Mouse (Mus musculus): ENCODE results near the gene Trmt1.

Gene Trmt1

DNA sequence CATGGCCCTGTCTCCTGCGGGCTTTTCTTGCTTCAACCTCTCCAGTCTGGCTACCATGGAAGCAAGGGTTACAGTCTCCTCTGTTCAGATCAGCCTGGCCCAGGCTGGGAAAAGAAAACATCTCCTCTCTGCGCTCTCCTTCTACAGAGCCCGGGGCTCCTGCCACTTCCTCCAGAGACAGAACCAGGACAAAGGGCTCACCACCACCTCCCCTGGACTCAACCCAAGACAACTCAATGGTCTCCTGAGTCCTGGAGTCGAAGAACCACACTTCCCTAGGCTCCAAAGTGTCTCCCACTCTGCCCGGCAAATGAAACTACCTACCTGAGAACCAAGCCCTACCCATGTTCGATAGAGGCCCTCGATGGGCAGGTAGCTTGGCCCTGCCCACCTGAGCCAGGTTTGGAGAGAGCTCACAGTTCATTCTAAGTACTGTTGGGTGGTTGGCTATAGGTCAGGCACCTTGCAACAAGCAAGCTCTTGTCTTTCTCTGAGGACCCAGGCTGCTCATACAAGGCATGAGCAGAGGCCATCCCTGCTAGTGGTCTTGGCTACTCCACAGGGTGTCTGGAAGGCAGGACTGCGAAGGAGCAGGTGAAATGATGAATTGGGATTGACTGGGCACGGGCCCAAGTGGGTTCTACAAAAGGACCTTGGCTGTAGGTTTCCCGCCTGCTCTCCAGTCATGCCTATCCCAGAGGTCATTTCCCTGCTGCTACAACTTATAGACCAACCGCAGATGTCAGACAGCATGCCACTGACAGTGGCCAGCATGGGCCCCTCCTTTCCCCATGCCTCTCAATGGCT lies 45.5 kb downstream of the Trmt1 start:
- no peak for DNase-seq (ENCODE audit: low spot score in 2 of 2)

GRCm38 (mm10) chr8:84732545-84732944 lies 46.4 kb downstream of the Trmt1 start:
- peak in 1 of 2 experiments; percentile 62 for DNase-seq (ENCODE audit: low spot score in 2 of 2)

DNA sequence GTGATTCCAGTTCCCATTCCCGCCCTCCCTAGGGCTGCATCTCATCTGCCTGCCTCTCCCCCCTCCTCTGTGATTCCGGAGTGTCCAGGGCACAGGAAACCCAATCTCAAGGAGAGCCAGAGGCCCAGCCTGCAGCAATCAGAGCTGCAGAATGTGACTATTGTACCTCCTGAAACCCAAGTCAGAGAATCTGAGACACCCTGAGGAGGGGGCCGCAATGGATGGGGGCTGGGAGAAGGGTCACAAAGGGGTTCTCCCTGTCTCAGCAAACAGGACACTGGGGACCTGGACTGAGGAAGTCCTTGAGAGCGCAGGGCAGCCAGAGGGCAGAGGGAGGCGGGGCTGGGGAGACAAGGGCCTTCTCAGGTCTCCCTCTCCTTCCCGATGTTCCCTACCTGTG lies 46.9 kb downstream of the Trmt1 start:
- no peak for DNase-seq (ENCODE audit: low spot score in 2 of 2)

DNA sequence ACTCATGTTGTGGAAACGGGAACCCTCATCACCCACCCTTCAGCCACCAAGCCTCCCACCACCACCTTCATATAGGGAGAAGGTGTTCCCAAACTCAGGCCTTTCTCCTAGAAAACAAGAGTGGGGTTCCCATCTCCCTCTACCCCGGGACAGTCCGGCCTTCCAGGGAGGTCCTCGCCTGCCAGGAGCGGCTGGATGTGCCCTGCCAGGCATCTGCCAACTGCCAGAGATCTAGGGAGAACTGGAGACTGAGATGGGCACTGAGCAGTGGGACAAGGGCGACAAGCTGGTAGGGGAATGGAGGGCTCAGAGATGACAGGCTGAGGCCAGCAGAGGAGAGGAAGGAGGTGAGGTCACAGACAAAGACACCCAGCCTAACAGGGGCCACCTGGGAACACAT lies 47.9 kb downstream of the Trmt1 start:
- DNase-seq (ENCODE audit: low spot score in 2 of 2), result no peak

- no peak for DNase-seq (ENCODE audit: low spot score in 2 of 2)
Observed at GRCm38 (mm10) chr8:84734680-84735079, 48.6 kb downstream of the Trmt1 start.

- DNase-seq (ENCODE audit: low spot score in 2 of 2), result no peak
Observed at GRCm38 (mm10) chr8:84735597-84735996, 49.5 kb downstream of the Trmt1 start.

DNA sequence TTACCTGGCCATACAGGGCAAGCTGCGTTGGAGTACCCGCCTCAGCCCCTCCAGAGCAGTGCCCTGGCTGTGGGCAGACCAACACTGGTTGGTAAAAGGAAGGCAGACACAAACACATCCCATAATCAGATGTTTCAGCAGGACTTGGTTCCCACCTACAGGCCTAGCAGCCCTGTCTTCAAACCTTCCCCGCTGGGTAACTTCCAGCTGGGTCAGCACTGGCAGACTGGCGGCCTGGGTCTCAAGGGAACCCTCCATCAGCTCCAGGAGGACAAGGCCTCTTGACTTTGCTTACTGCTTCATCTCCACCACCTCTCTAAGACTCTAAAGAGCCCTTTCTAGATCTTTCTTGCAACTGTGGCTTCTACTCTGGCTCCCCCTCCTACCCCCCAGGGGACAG lies 50.4 kb downstream of the Trmt1 start:
- DNase-seq (ENCODE audit: low spot score in 2 of 2), result no peak

DNA sequence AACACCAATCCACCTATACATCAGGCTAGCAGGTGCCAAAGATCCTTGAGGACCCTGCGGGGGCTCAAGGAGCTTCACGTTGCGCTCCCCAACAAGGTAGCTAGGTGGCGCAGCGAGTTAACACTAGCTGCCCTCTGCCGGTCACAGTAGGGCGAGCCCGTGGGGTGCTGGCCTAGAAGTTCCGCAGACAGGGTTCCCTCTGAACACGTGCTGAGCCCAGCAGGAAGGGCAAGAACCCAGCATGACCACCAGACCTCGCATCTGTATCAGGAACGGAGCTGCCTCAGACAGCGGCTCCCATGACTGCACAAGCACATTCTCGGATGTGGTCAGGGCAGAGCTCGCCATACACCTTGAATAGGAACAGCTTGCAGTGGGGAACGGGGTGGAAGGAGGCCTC lies 51.5 kb downstream of the Trmt1 start:
- peak in 1 of 2 experiments; percentile 77 for DNase-seq (ENCODE audit: low spot score in 2 of 2)

GRCm38 (mm10) chr8:84738266-84738665 lies 52.2 kb downstream of the Trmt1 start:
- DNase-seq (ENCODE audit: low spot score in 2 of 2), result no peak

GRCm38 (mm10) chr8:84738715-84739400 lies 52.8 kb downstream of the Trmt1 start:
- DNase-seq (ENCODE audit: low spot score in 2 of 2), result no peak

DNA sequence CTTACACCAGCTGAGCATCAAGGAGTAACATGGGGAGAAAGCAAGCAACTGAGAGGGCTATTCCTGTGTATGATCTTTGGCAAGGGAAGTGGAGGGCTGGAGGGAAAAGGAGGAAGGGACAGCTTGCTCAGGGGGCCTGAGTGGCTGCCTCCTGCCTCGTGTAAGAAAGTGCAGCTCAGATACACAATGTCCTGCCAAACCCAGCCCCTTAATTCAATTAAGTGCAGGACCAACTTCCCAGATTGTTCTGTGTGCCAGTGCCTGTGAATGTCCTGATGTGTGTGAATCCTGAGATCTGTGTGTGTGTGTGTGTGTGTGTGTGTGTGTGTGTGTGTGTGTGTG lies 53.3 kb downstream of the Trmt1 start:
- no peak for DNase-seq (ENCODE audit: low spot score in 2 of 2)

- DNase-seq (ENCODE audit: low spot score in 2 of 2), result no peak
Observed at GRCm38 (mm10) chr8:84740895-84741843, 55.1 kb downstream of the Trmt1 start.

DNA sequence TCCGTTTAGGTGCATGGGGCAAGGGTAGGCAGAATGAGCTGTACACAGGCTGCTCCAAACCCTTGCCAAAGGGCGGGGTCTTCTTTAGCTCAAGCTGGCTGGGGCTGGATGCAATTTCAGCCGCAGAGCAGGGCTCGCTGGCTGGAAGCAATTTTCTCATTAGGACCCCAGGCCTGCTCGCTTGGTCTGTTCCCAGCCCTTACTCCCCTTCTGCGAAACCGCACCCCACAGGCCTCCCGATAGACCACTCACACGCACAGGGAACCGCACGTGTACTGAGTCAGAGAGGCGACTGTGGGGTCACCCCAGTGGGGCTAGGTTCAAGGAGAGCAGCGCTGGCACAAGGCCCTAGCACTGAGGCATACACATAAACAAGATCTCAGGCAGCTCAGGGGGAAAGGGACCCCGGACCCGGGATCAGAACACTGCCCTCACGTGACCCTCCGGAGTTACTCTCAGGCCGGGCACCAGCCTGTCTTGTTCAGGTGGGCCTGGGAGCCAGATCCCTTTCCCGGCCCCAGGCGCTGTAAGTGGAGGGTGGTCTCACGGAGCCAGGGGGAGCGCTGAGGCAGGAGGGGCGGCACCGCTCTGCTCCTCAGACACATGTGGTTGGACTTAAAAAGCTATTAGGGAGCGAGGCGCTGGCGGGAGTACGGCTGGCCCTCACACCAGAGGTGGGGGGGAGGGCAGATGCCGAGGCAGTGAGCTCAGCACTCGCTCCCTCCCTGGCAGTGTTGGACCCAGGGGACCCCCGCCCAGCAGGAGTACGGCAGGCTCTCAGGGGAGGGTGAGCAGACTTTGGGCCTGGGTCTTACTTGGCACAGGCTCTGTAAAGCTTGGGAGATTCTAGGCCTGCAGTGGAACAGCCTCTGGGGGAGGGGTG lies 56.3 kb downstream of the Trmt1 start:
- no peak for DNase-seq (ENCODE audit: low spot score in 2 of 2)

GRCm38 (mm10) chr8:84743054-84743415 lies 56.9 kb downstream of the Trmt1 start:
- DNase-seq (ENCODE audit: low spot score in 2 of 2), result no peak

DNA sequence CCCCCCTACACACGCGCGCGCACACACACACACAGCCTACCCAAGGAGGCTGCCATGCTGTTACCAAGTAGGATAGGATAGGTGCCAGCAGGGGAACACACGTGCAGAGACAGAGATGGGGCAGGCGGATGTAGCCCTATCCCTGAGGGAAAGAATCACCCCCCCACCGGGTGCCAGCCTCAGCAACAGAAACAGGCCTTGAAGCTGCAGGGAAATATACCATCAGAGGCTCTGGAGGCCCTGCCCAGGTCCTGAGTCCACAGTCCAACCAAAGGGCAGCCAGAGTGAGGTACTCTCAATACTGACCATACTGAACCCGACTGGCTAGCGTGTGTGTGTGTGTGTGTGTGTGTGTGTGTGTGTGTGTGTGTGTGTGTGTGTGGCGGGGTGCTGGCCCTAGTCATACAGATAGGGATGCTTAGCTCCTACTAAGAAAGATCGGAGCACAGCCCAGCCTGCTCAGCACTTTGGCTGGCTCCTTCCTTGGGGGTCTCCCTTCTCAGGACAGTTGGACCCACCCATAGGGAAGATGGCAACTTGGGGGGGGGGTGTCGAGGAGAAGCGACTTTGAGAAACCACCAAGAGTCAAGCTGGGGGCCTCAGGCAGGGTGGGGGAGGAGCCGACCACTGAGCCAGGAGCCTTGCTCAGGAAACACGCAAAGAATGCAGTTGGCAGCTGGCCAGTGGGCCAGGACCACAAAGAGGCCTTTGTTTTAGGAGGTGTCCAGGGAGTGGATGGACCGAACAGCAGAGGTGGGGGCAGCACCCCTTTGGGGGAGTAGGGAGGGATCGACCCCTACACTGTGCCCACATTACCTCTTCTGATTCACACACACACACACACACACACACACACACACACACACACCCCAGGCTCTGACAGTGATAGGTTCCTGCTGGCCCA lies 57.7 kb downstream of the Trmt1 start:
- no peak for DNase-seq (ENCODE audit: low spot score in 2 of 2)

DNA sequence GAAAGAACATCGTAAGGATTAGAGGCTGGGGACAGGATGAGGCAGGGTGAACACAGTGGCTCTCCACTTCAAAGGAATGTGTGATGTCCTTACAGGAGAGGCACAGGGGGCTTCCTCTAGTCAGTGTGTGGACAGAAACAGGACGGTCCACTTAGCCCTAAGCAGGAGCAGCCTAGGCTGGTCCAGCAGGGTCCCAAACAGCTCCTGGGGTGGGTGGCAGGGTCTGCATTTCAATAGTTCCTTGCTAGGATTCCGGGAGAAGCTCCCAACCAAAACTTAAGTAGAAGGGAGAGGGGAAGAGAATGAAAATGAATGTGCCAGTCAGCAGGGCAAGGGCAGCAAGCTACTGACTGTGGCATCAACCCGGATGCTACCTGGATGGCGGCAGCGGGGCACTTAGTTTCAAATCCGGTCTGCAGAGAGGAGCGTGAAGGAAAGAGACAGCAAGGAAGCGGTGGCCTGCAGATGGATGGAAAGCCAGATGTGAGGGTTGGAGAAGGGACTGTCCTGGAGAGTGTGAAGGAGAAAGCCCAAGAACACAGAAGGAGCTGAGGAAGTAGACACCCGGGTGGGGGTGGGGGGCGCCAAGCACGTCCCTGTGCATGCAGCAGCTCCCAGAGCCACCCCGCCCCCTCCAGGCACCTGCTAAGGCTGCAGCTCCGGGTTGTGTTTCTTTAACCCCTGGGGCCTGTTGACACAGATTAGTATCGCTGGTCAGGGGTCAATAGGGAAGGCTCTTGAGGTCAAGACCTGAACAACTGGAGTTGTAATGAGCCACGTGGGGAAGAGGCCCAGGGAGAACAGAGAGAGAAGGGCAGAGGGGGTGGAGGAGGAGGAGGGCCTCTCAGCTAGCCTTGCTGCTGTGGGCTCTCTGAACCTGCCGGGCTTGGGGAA lies 59.2 kb downstream of the Trmt1 start:
- no peak for DNase-seq (ENCODE audit: low spot score in 2 of 2)
